Mouse (Mus musculus) CD4-positive helper T cell, adult 2 months (primary cell): Measurements from ENCODE around the gene Prkar2b.
A peak's percentile ranks its signal among the peaks of the same experiment; 100 is the strongest.

Source experiments
- DNase-seq: peaks from one replicate; pipeline ENCODE4 v3.0.0-alpha.2; 2012; ENCODE audit warnings: low read depth, missing footprints, low spot score

Gene Prkar2b

DNA sequence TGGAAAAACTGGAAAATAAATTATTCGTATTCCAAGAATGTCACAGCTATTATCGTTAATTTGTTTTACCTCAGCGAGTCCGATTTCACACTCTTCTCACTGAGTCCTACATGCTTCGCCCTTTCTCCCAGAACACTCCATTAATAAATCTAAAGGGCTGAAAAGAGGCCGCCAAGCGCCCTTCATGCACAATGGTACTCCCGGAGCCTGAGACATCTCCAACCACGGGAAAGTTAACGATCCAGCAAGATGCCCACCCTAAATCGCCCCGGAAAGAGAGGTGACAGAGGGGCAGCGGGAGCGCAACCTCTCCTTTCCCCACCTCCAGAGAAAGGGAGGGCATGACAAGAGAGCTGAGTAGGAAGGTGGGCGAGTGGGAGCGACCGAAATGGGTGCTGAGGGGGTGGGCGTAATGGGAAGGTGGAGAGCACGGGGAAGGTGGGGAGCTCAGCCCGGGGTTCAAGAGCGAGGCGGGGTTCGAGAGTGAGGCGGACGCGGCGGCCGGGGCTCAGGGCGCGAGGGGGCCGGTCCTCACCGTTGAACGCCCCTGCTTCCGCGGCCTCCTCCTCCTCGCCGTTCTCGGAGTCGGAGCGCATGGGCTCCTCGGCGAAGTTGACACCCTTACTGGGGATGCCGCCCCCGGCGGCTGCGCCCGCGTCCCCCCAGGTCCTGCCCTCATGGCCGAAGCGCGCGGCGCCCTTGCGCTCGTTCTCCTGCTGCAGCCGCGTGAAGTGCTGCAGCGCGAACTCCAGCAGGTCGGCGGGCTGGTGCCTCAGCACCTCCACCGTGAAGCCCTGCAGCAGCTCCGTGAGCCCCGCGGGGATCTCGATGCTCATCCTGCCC is 628 bp downstream of the Prkar2b start:
- DNase-seq, result no peak

DNA sequence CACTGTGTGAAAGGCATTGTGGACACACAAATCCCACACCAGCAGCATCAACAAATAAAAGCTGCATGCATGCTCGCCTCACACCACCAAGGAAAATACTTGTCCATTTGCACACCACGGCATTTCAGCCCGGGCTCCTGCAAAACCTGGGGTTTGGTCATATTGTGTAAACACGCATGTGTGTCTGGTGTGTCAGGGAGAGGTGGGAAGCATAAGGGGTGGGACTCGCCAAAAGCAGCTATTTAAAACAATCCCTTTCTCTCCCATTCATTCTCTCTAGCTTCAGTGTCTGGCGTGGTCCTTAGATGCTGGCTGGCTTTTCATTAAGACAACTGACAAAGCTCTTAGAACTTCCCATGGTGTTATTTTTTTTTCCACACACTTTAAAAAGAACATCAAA is 1.4 kb downstream of the Prkar2b start:
- no peak for DNase-seq

DNA sequence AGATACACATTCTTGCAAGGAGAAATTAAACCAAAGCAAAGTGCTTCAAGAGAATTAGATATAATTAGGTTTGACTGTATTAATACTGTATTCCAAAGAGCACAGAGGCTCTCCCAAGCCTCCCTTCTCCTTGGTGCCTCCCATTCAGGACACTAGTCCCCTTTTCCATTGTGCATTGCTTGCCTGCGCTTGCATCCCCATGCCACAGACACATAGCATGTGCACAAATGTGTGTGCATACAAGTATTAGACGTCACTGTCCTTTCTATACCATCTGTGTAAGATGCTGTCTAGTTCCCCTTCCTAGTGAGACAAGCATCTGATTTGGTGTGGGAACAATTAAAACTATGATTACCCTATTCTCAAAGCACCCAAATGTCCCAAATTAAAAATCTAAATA is 2.0 kb downstream of the Prkar2b start:
- DNase-seq, result no peak

DNA sequence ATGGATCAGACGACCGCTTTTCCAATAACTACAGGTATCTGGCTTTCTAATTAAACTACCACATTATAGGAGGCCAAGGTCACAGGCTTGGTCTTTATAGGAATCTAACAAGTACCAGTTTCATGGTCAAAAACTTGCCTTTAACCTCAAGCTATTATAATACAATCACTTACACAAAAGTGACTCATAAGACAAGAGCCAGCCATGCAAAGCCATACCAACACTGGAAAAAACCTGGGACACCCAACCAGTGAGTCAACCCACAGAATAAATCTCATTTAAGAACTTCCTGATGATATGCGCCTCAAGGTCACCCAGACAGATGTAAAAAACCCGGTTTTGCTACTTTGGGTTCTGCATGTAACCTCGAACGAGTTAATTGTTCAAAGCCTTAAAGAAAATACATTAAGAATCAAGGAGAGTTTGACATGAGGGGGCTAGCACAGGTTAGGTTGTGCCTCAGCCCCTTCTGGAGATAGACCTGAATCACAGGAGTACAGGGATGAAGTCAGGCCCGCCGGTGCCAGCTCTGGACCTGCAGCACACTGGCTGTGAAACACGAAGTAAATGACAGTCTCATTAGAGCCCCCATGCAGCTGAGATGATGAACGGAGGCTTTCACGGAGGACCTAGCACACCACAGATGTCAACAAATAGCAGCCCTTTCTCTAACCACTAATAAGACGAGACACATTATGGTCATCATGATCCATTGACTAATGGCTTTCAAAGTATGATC is 3.5 kb downstream of the Prkar2b start:
- DNase-seq, result no peak

DNA sequence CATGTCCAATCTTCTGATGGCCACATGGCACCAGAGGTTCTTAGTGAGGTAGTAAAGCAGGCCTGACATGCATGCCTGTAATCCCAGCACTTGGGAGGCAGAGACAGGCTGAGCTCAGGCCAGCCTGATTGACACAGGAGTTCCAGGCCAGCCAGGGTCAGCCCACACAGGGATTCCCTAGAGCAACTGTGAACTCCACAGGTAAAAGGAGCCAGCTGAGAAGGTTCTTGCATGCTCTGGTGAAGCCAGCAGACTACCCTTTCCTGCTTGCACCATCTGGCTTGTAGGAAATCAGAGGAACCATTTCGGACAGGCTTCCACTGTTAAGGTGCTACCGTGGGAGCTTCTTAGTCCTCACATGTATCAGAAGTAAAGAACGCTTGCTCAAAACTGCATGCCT is 5.3 kb downstream of the Prkar2b start:
- no peak for DNase-seq

DNA sequence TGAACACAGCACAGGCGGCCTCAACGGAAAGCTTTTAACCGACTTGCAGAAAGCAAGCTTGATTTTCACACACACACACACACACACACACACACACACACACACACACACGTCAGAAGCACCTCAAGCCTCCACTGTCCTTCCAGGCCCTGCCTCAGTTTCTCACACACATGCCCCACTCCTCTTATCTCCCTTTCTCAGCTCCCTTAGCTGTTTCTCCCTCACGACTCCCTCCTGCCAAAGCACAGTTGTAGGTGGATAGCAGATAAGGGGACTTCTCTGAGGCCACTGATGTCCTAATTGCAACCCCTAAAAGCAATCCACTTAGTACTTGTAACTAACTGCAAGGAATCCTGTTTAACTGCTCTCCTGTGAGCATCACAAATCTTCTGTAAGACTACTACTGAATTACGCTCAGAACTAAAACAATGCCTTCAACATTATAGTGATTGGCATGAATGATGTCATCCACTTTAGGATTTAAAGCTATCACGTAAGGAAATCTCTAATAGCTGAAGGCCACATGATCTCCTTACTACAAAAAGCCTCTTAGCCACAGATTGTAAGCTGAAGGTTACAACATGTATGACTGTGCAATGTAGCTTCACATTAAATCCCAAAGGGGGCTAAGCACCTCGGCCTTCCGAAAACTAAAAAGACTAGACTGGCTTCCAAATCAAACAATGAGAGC is 6.5 kb downstream of the Prkar2b start:
- no peak for DNase-seq

DNA sequence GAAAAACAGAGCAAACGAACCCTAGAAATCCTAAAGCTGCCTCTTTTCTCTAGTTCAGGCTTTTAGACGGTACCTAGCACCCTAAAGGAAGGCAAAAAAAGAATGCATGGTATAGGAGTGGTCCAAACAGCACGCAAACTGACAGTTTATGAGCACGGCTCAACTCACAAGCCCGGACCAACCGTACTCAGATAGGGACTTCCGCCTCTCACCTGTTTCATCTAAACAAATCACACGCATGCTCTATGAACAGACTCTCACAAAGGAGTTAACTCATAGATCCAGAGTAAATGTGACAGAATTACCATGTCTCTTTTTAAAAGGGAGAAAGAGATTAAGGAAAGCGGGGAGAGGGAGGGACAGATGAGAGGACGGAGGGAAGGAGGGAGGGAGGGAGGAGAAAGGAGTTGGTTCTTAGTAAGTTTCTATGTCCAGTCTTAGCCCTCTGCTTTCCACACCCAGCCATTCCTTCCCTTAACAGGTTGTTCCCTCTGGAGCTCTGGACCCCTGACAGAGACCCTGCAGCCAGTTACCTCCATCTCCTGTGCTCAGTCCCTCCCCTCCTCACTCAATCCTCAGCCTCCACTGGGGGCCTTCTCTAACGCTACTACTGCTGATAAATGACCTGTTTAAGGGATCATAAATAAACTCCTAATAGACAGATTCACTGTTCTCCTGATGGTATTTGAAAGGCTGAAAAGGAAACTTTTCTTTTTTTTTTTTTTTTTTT is 7.3 kb downstream of the Prkar2b start:
- no peak for DNase-seq

DNA sequence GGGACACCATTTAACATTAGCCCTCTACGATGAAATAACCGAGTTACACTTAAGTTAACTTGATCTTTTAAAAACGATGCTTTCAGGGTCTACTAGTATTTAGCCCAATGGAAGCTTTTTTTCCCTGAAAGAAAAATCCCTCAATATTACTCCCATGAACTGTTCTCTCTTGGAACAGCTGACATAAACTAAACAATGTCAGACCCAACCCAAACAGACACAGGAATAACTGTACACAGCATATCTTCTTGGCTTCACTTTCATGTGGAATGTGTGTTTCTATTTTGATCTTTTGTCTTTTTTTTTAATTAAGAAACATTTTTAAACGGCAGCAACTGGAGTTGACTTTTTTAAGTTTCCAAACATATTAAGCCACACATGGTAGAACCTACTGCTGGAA is 8.2 kb downstream of the Prkar2b start:
- no peak for DNase-seq

DNA sequence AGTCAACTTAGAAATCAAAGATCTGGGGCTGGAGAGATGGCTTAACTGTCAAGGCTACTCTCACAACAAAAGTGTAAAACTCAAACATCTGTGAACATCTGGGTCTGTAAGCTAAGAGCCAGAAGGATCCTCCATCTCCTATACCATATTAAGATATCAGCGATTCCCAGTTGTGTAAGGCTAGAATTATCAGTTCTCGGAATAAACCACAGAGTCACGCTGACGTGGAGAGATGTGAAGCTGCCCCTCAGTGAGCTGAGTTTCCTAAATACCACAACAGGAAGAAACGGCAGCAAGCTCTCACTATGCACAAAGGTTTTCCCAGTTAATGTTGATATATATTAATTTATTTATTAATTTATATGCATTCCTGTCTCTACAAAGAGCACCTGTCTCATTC is 10.9 kb downstream of the Prkar2b start:
- no peak for DNase-seq

DNA sequence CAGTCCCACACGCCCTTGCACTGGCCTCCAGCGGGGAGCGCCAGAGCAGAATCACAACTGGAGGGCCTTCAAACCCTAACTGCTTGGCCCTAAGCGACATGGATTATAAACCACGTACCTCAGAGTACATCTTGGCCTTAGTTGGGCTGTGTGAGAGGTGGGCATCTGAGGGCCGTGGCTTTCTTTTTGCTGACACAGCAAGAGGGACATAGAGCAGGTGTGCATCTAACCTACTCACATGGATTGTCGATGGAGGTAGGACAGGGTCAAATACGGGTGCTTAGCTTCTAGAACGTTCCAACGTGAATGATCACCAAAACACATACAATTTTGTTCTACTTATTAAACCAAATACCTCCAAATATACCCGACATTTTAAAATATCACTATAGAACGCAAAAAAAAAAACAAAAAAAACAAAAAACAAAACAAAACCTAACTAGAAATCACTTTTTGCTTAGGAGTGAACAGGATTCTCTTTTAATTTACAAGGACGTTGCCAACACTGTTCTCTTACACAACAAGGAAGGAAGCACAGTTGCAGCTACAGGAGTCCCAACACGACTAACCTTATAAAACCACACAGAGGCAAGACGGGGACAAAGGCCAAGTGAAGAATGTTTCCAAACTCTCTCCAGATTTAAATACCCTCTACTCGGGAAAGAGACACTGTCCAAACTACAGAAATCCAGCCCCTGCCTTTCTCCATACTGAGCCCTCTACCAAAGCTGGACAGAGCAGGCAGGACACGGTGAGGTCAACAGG is 15.3 kb downstream of the Prkar2b start:
- no peak for DNase-seq

DNA sequence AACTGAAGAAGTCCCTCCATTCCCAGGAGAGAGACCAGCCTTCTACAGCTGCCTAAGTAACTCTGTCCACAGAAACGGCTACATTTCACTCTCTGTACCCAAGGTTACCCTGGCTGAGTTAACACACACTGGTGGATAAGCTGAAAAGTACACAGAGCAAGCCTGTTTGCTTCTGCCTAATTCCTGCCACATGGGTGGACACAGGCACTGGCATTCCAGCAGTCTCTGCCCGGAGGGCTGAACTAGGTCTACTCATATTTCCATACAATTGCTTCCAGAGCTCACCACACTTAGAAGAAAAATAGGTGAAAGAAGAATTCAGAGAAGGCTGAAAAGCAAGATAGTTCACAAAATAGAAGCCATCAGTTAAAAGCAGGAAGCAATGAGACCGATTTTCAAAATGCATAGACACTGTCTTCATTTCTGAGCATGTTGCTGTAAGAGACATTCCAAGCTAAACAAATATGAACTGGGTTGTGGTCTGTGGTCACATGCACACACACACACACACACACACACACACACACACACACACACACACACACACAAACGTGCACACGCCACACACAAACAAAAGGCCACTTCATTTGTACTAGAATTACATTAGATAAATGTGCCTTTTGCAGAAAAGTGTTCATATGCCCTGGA is 16.5 kb downstream of the Prkar2b start:
- no peak for DNase-seq

DNA sequence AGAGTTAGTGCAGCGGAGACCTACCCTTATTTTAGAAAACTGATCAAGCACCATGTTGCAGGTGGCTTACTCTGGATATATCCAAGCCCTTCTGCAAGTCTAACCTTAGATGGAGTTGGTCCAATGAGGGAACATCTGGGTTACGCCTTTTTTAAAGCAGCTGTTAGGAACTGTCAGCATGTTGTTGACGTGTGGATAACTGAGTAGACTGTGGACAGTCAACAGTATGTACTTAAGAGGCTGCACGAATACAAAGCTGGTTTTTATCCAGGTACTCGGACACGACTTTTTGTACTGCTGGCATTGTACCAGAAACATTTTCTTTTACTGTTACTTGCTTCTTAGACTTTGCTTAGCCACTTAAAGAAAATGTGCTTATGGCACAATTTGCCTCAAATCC is 27.6 kb downstream of the Prkar2b start:
- no peak for DNase-seq

DNA sequence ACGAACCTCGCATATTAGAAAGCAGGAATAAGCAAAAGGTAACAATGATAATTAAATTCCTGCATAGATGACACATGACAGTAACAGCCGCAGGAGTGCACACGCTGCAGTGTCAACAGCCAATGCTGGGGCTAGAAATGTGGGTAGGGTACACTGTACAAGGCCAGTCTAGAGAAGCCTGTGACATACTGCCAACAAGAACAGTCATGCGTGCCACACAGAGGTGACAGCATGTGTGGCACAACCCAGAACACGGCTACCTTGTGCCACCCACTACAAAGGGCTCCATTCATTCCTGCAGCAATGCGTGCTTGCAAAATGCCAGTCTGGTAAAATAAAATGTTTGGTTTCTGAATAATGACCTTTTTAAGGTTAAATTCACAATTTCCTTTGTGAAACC is 28.2 kb downstream of the Prkar2b start:
- no peak for DNase-seq

DNA sequence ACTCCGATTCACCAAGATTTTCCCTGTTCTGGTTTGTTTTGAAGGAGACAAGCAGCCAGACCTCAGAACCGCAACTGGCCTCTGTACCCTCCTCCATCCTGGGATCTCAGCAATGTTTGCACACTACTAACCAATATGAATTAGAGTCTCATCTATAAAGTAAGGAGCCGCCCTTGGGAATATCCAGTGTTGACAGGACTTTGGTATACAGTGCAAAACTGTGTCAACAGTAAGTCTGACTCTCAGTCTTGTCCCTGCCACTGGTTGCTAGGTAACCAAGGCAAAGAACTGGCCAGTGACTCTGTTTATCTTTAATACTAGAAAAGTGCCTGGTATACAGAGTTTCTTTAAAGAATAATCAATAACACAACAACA is 42.7 kb downstream of the Prkar2b start:
- DNase-seq, result no peak

DNA sequence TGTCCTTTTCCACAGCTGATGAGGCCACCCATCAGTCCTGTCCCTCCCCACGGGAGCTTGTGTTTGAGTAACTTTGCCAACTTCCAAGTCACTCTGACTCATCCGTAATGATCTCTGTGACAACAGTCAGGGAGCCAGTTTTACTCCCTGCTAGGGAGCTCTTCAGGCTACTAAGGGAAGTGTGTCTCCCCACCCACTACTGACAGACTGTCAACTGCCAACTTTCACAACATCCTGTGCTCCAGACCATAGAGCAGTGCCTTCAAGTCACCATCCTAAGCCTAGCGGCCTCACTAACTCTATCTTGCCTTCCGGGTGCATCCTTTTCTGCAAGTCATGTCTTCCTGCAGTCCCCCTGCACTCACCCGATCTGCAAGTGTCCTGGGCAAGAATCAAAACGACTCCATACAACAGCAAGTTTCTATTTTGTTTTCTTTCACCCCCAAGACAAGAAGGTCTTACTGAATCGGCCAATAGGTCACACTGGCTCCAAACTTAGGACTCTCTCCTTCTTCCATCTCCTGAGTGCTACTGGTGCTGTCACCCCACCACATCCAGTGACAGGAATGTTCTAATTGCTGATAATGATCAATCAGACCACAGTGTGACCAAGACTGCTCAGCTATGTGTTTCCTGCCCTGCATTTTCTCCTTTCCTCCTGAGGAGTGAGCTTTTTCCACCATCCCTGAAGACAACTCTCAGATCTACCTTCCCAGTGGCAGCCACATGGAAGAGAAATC is 43.3 kb downstream of the Prkar2b start:
- no peak for DNase-seq

DNA sequence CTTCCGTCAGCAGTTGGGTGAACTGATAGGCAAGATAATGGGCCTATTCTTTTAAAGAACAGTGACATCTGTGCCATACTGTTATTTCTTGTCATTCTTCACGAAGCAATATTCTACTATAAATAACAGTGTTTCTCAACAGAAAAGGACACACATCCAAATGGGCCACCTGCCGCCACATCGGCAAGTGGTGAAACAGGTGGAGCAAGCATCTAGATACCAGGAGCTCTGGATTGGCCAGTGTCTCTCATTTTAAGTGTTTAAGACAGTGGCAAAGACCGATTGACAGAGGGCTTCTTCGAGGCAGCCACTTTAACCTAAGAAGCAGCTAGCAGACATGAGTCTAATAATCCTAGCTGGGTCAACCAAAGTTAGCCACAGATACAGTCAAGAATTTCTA is 44.6 kb downstream of the Prkar2b start:
- DNase-seq, result no peak

DNA sequence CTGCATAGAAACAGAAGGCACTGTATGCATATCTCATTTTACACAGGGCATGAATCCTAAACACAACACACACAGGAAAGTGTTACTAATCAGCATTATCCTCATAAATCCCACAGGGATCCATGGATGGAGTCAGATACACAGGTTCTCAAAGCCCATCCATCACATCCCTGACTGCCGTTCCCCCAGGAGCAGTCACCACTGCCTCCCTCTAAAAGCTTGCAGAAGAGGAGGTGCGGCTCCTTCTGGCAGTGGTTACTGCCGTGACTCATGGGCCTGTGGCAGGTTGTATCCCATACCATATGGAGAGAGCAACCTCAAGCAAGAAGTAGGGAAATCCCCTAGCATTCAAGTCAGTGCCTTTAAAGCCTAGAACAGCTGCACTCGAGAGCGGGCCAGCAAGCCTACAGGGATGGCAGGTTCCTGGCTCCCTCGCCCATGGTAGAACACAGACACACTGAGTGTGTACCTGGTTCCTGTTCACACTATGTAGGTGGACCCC is 45.8 kb downstream of the Prkar2b start:
- peak; percentile 33 for DNase-seq

DNA sequence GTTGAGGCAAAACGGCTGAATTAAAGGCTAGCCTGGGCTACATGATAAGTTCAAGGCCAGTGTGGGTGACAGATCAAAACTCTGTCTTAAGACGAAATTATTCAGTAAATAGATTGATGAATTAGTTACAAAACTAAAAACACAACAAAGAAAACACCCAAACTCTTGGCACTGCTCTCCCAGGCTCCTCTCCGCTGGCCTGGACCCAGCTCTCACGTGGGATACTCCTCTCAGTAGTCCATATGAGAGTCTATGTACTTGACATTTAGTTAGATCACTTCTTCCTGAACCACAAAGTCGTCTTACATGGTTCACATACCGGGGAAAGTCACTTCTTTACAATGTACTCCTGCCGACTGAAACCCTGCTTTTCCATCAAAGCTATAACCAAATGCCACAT is 46.3 kb downstream of the Prkar2b start:
- no peak for DNase-seq

DNA sequence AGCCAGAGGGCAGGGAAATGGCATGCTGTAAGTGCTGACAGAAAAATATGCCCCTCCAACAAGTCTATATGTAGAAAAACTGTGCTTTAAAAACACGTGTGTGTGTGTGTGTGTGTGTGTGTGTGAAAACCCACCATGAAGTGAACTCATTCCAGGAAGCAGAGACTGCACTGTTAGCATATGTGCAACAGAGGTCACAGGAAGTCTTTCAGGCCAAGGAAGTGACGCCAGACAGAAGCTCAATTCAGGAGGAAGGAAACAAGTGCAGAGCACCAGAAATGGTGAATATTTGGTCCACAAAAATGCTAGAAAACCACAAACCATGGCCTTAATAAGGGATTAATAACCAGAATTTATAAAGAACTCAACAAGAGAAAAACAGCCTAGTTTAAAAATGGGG is 48.9 kb downstream of the Prkar2b start:
- no peak for DNase-seq

DNA sequence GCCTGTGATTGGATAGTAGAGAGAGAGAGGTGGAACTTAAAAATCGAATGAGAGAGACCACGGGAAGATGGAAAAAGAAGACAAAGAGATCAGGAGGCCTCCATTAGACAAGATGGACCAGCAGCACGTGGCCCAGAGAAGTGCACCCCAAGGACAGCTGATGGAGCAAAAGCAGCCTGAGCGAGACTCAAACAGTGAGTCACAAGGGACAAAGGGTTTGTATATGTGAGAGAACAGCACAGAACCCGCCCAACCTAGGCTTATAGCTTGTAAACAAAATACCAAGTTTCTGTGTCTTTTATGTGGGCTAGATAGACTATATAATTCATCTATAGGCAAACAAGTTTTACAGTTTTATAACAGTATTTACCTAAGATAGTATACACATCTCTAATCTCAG is 50.0 kb downstream of the Prkar2b start:
- DNase-seq, result no peak
